In genomic region chr8:3671980-3672491, GRCm38 (mm10) we compare ENCODE assay signal across 8 mouse cellular contexts. TPM values are rescaled to one million over a fixed set of nuclear protein-coding genes. Genes with fewer than 3 reads are reported as not detected.
DNase-seq lines count a peak whose midpoint lies in the region; ATAC-seq and TF ChIP-seq lines count a peak whose summit lies in the region.

Gene Fcor (minus strand): TSS chr8:3672362.

- peak; percentile 60; the same call in 1 of the 2 replicates for TF ChIP-seq EP300 in heart, adult 2 months (IDR thresholded peaks at IDR 0.05; ENCODE audit: insufficient read depth, low read depth, low read length)

- no peak for TF ChIP-seq POLR2A in heart, adult 2 months (IDR thresholded peaks at IDR 0.05; ENCODE audit: insufficient read depth, low read depth, low read length)

- intact Hi-C loops in heart, adult 2 months (cut with DNase I), result loop anchor here (1.0 to 10.0 kb wide), 3 partner anchors 113 to 317 kb away; partner anchors contain the start of genes A430078G23Rik and Pex11g

- ATAC-seq in embryonic facial prominence, embryonic 13.5 days (ENCODE audit: insufficient number of reproducible peaks, insufficient read depth, low FRiP score, low TSS enrichment, low read depth), result peak; percentile 85
- ATAC-seq in limb, embryonic 13.5 days (ENCODE audit: low FRiP score, low read depth), result peak; percentile 84
- peak; percentile 91 for ATAC-seq in midbrain, embryonic 16.5 days

- H3K4me2 ChIP-seq in embryonic facial prominence, embryonic 13.5 days, result peak within 1 kb of the TSS; percentile 63
- H3K4me2 ChIP-seq in limb, embryonic 13.5 days (replicated peaks), result peak within 1 kb of the TSS; percentile 65
- peak within 1 kb of the TSS; percentile 75 for H3K4me2 ChIP-seq in midbrain, embryonic 16.5 days (ENCODE audit: low read length)

- peak; percentile 62 for DNase-seq in 3134 (ENCODE audit: extremely low read depth, insufficient read length, low spot score)
- peak; percentile 86 to 90 for DNase-seq in adrenal gland, postnatal 36 days
- DNase-seq in heart, adult 2 months, result peak; percentile 82 to 87
- peak; percentile 70 to 89 for DNase-seq in kidney, adult 8-10 months
- peak; percentile 68 to 84 for DNase-seq in spleen, postnatal 14 days (ENCODE audit: low spot score in 2 of 2)

- no peaks in the 10 kb centered on the region for H3K79me2 ChIP-seq in heart, adult 2 months (replicated peaks; ENCODE audit: control insufficient read depth, insufficient read depth, low read length)

- H3K36me3 ChIP-seq in embryonic facial prominence, embryonic 13.5 days, result no peaks in the 10 kb centered on the region
- no peaks in the 10 kb centered on the region for H3K36me3 ChIP-seq in heart, adult 2 months (ENCODE audit: control insufficient read depth, insufficient read depth, low read length)
- H3K36me3 ChIP-seq in limb, embryonic 13.5 days, result no peaks in the 10 kb centered on the region
- no peaks in the 10 kb centered on the region for H3K36me3 ChIP-seq in midbrain, embryonic 16.5 days (ENCODE audit: control insufficient read depth, insufficient read depth, low read length)

- peak within 1 kb of the TSS; percentile 72 for H3K9ac ChIP-seq in embryonic facial prominence, embryonic 13.5 days
- peak within 1 kb of the TSS; percentile 57 for H3K9ac ChIP-seq in heart, adult 2 months (ENCODE audit: low read depth, low read length)
- peak within 1 kb of the TSS; percentile 74 for H3K9ac ChIP-seq in limb, embryonic 13.5 days
- H3K9ac ChIP-seq in midbrain, embryonic 16.5 days (ENCODE audit: low read depth, low read length), result peak within 1 kb of the TSS; percentile 72

- H3K9me3 ChIP-seq in embryonic facial prominence, embryonic 13.5 days, result no peaks in the 10 kb centered on the region
- no peaks in the 10 kb centered on the region for H3K9me3 ChIP-seq in limb, embryonic 13.5 days
- no peaks in the 10 kb centered on the region for H3K9me3 ChIP-seq in midbrain, embryonic 16.5 days (replicated peaks; ENCODE audit: control insufficient read depth, low read length, poor library complexity, severe bottlenecking)

- WGBS in embryonic facial prominence, embryonic 13.5 days, result 0% methylated on average over 23 of the region's 23 CpGs
- WGBS in heart, adult 2 months, result under 1% methylated on average over 23 of the region's 23 CpGs
- under 1% methylated on average over 23 of the region's 23 CpGs for WGBS in limb, embryonic 13.5 days
- WGBS in midbrain, embryonic 16.5 days, result under 1% methylated on average over 23 of the region's 23 CpGs

- peak within 1 kb of the TSS; percentile 68 for H3K27ac ChIP-seq in embryonic facial prominence, embryonic 13.5 days
- peak within 1 kb of the TSS; percentile 19 for H3K27ac ChIP-seq in heart, adult 2 months
- H3K27ac ChIP-seq in limb, embryonic 13.5 days, result peak within 1 kb of the TSS; percentile 65
- peak within 1 kb of the TSS; percentile 91 for H3K27ac ChIP-seq in midbrain, embryonic 16.5 days (ENCODE audit: low read length)

- peaks cover 3% of the 10 kb centered on the region; the same call in 1 of the 2 replicates for H3K4me1 ChIP-seq in embryonic facial prominence, embryonic 13.5 days
- H3K4me1 ChIP-seq in heart, adult 2 months (ENCODE audit: control insufficient read depth, insufficient read depth, low read length), result no peaks in the 10 kb centered on the region
- peaks cover 10% of the 10 kb centered on the region; the same call in 1 of the 2 replicates for H3K4me1 ChIP-seq in limb, embryonic 13.5 days
- H3K4me1 ChIP-seq in midbrain, embryonic 16.5 days (ENCODE audit: control insufficient read depth, insufficient read depth, low read length), result peaks cover 9% of the 10 kb centered on the region

- peak within 1 kb of the TSS; percentile 57 for H3K4me3 ChIP-seq in embryonic facial prominence, embryonic 13.5 days
- H3K4me3 ChIP-seq in heart, adult 2 months, result peak within 1 kb of the TSS; percentile 45
- peak within 1 kb of the TSS; percentile 59 for H3K4me3 ChIP-seq in limb, embryonic 13.5 days
- peak within 1 kb of the TSS; percentile 55 for H3K4me3 ChIP-seq in midbrain, embryonic 16.5 days (ENCODE audit: low read depth, low read length)

- peak; percentile 94 for TF ChIP-seq CTCF in heart, adult 2 months (IDR thresholded peaks at IDR 0.05)

- no peaks in the 10 kb centered on the region for H3K27me3 ChIP-seq in embryonic facial prominence, embryonic 13.5 days
- no peaks in the 10 kb centered on the region for H3K27me3 ChIP-seq in heart, adult 2 months (ENCODE audit: control insufficient read depth, insufficient read depth, low read length)
- no peaks in the 10 kb centered on the region for H3K27me3 ChIP-seq in limb, embryonic 13.5 days
- no peaks in the 10 kb centered on the region for H3K27me3 ChIP-seq in midbrain, embryonic 16.5 days (ENCODE audit: control insufficient read depth, insufficient read depth, low read depth, low read length)

RNA-seq across cellular contexts. Expression of gene Fcor, which starts in this region (rescaled TPM):
- total RNA-seq in adrenal gland, postnatal 36 days (2021), result 10 to 100 TPM; 46.7 to 70.7 TPM
- 13.3 and 18.2 TPM in 2 replicates for polyA plus RNA-seq in embryonic facial prominence, embryonic 13.5 days (2015; fragmentation: Nextera tagmentation; extraction: Ambion mirVana)
- total RNA-seq in heart, adult 2 months (2021), result 1 to 10 TPM; 1.0 to 1.6 TPM
- 4.2 and 12.9 TPM in 2 replicates for polyA plus RNA-seq in heart, adult 2 months (2012; rRNA removed)
- 16.4 TPM in 2 replicates for polyA plus RNA-seq in limb, embryonic 13.5 days (2015; fragmentation: Nextera tagmentation; extraction: Ambion mirVana)
- 16.8 and 20.9 TPM in 2 replicates for polyA plus RNA-seq in midbrain, embryonic 16.5 days (2015; fragmentation: Nextera tagmentation; extraction: Ambion mirVana)

Comparison
In these comparisons a context has a peak if more than half of its experiments do, and no peak if none do; other contexts are left out.
1. Peak in every context shown above with its lines: DNase-seq, ATAC-seq, H3K4me3 ChIP-seq and H3K27ac ChIP-seq.
2. RNA of gene Fcor (total RNA-seq): 46.7 to 70.7 TPM in adrenal gland, postnatal 36 days; 1.0 to 1.6 TPM in heart, adult 2 months; every median in the first group is over 10 times any median in the second.
3. H3K27ac ChIP-seq: peak in every context shown above with its lines; median percentile 91 in midbrain, embryonic 16.5 days; 68 in embryonic facial prominence, embryonic 13.5 days; 65 in limb, embryonic 13.5 days; 19 in heart, adult 2 months.